Mouse (Mus musculus) kidney, postnatal 4 days (tissue): ENCODE data around the gene Kcnj1.
A peak's percentile ranks its signal among the peaks of the same experiment; 100 is the strongest.

ENCODE experiments used
- DNase-seq, 2 experiments: peaks; one replicate each; pipeline ENCODE4 v3.0.0; 2021; ENCODE audit warnings: mixed read lengths in 2 of 2

Gene Kcnj1

DNA sequence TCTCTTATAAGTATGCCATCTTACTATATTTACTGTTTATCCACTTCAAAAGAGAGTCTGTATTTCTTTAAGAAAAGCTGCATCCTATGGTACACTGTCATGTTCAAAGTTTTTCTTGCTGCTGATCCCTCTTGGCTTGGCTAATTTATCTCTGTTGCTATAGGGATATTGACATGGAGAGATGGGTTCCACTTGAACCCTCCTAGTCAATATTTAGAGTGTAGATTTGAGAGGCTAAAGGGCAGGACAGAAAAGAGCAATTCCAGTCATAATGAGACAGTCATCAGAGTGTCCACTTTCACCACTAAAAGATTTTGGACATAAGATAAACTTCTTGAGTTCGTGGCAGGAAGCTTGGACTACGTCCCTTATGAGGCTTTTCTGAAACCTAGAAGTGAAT lies 27.9 kb downstream of the Kcnj1 start:
- no peak for DNase-seq

DNA sequence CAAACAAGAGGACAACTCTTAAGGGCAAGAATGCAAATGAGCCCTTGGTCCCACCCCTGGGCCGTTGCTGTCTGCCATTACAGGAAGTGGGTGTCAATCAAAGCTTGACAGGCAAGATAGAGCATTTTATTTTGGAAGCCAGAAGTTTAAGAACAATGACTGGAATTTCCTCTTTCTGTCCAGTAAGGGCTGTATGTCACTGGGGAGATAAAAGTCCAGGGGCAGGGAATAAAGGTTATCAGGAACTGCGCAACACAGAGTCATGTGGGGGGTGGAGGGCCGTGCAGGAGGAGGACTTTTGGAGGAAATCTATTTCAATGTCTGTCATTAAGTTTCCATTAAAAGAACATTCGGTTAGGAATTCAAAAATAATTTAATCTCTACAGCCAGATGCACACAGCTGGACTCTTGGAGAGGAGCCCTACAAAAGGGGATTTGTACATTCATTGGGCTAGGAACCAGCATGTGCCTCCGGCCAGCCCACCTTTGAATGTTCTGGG lies 28.4 kb downstream of the Kcnj1 start:
- DNase-seq: peak; percentile 80 to 84

DNA sequence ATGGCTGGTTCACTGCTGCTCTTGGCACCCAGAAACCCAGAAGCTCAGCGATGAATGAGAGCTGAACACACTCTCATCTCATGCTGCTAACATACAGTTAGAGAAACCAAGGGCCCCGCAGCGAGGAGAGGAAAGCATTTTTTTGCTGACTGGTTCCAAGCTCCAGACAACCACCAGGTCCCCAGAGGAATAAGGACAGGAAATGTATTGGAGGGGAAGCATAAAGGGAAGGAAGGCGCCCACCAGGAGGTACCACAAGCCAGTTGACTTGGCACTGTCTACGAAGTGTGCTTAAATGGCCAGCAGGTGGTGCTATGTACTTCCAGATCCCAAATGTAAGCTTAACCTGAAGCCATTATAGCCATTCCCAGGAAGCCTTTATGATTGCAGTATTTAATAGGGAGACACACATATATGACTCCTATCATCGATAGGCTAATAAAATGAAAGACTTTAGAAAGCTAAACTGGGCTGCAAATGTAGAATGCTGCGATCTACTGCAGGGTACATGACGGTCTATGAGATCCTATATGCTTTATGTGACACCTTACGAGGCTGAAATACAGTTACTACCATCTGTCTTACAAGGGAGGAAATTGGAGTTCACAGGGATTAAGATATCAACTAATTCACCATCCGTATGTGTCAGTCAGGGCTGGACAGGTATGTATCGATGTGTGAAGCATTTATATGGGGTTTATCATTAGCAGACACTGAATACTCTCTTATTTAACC lies 33.1 kb downstream of the Kcnj1 start:
- peak; percentile 73 to 79 for DNase-seq

DNA sequence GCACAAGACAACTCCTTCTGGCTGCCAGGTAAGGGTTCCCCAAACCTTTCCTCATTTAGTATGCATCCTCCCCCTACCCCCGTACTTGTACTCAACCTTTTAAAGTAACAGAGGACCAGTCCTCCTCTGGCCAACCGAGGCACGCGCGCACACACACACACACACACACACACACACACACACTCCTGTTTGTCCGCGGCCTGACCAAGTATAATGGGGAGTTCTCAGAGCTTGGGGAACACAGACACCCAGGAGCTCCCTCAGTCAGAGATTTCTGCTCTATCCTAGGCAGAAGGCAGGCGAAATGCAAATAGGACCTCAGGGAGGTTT lies 36.4 kb downstream of the Kcnj1 start:
- no peak for DNase-seq

DNA sequence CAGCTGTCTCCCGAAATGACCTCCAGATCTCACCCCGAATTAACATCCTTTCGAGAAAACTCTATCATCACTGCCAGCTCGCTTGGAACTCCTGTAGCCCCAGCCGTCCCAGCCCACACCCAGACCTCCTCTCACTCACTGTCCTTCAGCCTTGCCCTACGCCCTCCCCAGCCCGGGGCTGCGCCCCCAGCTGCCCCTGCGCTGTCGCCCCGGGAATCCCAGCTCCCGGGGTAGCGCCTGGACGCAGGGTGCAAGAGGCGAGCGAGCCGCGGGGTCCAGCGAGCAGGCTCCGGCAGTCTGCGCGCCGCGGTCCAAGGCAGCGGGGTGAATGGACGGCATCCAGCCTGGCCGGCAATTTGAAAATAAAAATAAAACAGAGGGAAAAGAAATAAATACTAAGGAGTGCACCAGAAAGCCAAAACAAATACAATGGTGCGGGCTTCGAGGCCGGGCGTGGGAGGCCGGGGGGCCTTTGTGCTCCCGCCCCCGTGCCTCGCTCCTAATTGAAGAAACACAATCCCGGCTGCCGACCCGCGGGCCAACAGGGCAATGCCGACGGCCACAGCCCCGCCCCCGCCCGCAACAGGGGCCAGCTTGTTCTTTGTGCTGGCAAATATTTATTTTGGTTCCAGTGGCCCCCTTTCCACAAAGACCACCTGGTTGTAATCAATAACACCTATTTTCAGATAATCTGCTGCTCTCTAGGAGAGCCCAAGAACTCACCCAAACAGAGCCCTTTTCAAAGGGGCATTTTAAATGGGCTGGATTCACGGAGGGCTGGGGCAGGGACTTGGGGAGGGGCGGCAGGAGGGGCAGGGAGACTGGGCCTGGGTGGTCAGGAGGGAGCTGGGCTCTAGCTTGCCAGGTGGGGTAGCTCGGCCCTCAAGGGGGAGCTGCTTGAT lies 37.0 kb downstream of the Kcnj1 start:
- peak; percentile 73 to 83 for DNase-seq

DNA sequence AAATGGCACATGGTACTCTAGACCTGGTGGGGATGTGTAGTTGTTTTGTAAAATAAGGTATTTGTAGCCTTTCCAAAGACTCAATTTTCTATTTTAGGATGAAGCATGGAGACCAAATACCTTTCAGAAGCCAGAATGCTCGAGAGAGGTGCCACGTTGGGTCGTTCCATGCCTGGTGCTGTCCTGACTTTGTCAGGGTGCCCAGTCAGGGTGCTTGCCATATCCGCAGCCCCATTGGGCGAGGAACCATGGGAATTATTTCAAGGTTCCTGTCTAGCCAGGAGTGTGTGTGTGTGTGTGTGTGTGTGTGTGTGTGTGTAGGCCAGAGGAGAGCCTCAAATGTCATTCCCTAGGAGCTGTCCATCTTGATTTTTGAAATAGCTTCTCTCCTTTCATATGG lies 38.4 kb downstream of the Kcnj1 start:
- no peak for DNase-seq

DNA sequence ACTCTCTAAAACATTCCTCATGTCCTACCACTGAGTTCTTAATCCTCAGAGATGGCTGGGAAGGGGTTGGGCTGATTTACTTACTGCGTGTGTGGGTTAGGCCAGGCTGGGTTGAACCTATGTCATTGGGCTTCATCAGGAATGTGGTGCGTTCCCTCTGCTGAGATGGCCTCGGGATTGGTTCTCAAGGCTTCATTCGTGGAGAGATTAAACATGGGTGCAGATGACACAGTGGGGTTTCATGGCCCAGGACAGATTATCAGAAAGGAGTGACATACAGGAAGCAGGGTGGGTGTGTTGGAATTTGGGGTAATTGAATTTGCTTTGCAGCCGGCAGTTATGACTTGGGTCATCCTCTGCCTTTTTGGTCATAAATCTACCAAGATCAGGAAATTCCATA lies 39.2 kb downstream of the Kcnj1 start:
- peak; percentile 33 to 54 for DNase-seq

DNA sequence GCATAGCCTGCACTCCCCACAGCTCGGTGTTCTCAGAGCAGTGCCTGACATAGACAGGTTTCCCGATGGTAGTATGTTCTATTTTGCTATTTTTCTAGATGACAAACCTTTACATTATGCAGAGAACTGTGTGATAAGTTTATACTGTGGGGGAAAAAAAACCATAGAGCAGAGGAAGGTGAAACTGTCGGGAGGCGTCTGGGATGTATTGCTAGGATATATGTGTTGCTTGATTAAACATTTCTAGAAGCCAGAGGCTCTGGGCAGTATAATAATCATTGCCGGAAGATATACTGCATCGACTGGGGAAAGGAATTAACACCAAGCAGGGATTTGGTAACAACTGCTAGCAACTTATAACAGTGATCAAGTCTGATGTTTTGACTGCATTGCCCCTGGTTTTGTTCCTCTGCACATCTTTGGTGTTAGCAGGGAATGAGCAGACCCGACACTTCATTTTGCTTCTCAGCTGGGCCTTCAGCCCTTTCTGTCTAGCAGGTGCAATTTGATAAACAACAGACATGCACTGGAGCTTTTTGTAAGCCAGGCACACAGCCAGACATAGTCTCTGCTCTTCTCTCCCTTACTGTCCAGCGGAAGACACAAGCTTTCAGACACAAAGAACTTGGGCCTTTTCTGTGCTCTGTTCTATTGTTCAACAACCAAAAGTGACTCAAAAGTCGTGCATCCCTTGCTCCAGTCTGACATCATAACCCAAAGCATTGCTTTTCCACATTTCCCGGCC lies 40.7 kb downstream of the Kcnj1 start:
- no peak for DNase-seq

DNA sequence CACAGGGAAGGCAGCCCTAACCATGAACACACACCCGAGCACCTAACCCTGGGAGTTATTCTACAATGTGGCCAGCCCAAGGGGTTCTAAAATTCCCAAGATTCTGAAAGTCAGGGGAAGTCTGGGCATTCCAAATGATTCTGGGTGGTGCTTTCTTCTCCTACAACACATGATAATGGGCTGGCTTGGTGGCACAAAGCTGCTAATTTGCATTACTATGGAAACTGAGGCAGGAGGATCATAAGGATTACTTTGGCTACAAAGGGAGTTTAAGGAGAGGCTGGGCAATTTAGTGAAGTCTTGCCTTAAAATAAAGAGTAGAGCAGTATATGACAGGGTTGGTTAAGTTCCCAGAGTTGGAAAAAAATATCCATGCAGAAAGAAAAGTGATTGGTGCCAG lies 42.7 kb downstream of the Kcnj1 start:
- no peak for DNase-seq

DNA sequence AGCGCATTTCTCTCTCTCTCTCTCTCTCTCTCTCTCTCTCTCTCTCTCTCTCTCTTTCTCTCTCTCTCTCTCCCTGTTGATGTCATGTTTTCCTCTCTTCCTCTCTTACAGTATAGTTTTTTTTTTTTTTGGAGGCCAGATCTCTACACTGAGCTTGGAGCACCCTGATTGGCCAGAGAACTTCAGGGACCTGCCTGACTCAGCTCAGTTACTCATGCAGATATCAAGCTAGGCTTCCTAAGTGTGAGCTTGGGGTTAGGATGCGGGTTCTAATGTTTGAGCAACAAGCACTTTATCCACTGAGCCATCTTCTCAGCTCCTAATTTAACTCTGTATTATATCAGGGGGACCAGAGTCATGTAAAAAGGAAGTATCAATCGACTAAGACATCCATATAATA lies 43.7 kb downstream of the Kcnj1 start:
- no peak for DNase-seq

DNA sequence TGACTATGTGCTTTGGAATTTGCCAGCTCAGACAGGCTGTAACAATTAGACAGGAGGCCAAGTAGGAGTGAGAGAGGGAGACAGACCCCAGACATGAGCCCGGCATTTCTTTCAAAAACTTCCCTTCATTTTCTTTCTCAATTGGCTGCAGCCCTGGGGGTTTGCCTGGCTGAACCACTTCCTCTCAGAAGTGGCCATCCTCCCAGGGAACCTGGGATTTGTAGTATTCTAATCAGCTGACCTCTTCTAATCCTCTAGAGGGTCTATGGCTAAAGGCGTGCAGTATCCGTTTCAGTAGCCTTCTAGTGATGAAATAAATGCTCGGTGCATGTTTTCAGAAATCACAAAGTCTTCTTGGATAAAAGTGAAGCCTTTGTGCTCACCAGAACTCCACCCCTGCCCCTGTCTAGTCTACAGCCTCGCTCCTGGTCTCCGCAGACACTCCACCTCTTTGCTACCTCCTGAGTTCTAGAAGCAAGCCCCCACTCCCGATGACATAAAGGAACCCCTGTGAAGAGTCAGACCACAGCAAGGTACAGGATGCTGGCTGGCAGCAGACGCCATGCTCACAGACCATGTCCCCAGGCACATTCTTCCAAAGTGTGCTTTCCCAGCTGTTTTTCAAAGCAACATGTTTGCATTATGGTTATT lies 45.3 kb downstream of the Kcnj1 start:
- peak; percentile 29 to 41 for DNase-seq

DNA sequence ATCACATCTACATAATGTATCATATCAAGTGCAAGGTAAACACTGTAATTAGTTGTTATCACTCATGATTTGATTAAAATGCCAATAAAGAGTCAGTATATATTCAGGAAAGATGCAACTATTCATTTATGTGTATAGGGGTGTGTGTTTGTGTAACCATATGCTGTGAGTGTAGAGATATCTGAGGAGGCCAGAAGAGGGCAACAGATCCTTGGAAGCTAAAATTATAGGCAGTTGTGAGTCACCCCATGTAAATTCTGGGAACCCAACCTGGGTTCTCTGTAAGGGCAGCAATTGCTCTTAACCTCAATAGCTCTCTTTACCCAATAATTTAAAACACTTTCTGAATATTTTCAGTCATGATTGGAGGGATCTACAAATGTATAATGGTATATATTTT lies 48.4 kb downstream of the Kcnj1 start:
- no peak for DNase-seq

DNA sequence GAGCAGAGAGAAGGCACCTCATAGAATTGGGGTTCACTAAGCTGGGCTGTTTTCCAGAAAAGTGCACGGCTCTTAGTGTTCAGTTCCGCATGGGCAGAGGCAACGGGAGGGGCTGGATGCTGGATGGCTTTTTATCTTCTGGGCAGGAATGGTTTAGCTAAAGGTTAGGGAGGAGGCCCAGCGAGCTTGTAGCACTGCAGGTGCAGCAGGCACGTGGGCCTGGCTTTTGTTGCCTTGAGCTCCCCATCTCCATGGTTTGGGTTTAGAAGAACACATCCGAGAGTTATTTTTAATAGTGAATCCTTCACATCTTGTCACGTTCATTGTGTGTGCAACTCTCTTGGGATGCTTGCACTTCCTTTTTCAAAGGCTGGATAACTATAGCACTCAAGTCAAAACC lies 53.0 kb downstream of the Kcnj1 start:
- DNase-seq: no peak

DNA sequence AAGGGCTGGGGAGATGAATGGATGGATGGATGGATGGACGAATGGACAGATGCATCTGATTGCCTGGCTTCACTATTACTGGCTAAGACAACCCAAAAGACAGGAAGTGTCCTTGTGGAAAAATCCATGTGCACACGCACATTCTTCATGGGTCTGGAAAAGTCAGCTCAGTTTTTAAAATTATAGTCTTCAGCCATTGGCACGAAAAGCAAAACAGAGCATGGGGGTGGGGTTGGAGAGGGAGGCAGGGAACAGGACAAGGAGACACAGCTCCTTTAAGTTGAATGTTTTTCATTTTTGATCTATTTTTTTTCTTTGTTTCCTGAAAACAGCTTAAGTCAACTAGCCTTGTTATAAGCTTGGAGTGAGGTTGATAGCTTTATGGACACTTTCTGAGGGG lies 58.8 kb downstream of the Kcnj1 start:
- peak; percentile 60 to 68 for DNase-seq

DNA sequence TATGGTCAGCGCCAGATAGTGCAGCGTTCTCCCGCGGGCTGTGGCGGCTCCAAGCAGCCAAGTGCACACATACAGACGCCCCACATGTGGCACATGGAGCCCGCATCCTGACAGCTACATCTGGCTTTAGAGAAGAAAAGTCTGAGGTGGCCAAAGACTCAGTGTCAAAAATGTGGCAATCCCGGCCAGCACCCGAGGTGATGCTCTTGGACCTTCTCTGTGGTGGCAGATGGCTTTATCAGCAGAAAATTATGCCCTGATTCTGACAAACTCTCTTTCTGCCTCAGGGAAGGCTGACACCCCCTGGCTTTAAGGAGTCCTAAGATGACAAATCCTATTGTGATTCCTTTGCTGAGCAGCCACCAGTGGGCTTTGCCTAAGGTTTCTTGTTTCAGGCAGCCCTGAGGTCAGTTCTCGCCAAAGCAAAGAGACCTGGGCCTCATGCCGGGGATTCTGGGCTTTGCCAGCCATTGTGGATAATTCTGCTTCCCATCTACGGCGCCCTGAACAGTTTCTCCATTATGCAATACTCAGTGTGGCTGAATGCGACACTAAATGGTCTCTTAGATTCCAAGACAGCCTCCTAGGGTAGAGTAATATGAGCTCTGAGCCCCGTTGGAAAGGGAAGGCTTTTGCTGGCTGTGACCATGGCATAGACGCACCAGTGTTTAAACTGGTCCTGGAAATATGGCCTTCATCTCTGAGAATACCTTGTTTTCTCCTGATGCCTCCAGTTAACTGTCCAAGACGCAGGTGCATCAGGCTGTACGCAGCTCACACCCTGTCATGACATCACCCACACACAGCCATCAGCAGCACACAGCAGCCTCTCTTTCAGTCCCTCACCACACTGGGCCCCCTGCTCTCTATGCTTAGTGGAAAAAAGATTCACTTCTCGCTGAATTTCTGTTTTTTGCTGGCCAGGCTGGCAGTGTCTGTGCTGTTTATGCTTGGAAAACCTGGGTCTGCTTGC lies 62.2 kb downstream of the Kcnj1 start:
- no peak for DNase-seq

DNA sequence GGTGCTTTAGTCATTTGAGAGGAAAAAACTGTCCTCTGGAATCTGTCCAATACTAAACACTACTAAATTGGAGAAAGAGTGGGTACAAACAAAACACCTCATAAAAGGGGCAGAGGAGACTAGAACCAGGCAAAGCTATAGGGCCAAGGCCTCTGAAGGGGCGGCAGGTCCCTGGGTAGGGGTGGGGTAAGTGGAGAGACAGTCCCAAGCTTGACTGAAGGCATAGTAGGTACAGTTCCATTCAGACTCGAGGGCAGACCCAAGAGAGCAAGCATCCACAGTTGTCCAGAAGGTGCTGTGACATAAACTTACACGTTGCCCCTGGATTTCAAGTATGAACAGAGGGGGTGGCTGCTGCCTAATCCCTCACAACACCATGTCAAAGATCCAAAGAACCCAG lies 70.8 kb downstream of the Kcnj1 start:
- DNase-seq: no peak

DNA sequence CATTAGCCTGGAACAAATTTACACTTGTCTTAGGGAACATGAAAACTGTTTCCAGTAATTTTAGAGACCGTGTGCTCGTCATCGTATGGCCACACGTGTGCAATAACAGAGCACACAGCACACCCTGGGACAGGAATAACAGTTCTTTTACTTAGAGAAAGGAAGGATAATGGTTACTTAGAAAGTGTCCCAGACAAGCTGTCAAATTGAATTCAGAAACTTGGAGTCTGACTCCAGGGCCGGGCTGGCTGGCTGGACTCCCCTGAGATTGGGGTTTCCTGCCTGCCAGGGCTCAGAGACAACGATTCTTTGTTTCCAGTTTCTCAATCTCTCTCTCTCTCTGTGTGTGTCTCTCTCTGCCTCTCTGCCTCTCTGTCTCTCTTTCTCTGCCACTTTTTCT lies 71.5 kb downstream of the Kcnj1 start:
- DNase-seq: peak in 1 of 2 experiments; percentile 24

DNA sequence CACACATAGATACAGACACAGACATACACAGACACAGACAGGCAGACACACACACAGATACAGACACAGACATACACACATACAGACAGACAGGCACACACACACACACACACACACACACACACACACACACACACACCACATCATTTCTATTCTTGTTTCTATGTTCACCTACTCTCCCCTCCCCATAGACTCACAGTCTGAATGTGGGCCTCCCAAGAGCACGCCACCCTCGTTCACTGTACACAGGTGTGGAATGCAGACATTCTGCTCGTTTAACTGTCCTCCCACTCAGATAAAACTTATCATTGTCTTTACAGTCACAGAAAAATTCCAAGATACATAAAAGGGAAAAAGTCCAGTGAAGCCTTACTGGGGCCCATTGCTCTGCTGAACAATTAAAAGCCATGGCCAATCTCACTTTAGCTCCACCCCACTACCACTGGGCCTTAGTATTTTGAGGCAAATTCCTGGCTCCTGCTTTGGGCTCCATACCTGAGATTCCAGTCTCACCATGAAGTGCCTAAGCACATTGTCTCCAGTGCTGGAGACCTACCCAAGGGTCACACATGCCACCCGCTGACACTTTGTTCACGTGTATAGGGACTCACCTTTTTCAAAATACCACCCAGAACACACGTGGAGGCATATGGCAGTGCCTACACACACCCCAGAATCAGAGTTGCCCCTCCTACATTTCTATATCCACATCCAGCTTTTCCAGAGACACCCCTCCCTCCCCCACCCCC lies 72.3 kb downstream of the Kcnj1 start:
- DNase-seq: no peak

DNA sequence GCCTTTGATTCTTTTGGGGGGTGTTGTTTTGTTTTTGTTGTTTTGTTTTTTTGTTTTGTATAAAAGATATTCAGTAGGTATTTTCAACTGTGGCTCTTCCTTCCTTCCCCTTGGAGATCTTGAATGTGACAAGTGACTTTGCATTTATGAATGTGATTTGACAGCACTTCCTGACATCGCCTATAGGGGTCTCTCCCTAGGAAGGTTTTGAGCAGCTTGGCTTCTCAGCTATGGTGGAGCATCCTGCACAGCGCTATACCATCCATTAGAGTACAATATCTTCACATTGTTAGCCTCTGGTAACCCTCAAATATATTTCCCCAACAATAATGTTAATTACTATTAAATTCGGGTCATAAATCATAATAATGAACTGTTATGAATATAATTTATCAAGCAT lies 73.5 kb downstream of the Kcnj1 start:
- DNase-seq: peak in 1 of 2 experiments; percentile 42

DNA sequence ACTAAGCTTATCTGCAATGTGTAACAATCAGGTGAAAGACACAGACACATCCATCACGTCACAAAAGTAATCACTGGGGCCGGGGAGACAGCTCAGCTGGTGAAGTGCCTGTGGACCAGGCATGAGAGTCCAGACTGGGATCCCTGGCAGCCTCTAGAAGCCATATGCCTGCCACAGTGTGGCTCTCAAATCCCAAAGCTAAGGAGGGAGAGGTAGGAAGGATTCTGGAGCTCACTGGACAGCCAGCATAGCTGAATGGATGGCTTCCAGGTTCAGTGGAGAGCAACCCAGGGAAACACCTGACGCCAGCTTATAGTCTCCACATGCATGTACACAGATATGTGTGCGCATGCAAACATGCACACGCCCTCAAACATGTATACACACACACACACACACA lies 76.5 kb downstream of the Kcnj1 start:
- DNase-seq: no peak
